Mouse (Mus musculus) c-Kit-positive CD71-positive TER-119-positive erythroid progenitor cells, embryonic 14.5 days (primary cell): ENCODE data around the gene Cntnap5b.
"Not testable (repeated sequence)": the region's sequence is repeated elsewhere in the genome, so short reads cannot be mapped to it uniquely, and the experiment has no call there.

Source experiments
- DNase-seq: peaks from one replicate; pipeline ENCODE4 v3.0.0-alpha.2; 2013; ENCODE audit warnings: low spot score

Cntnap5b gene

GRCm38 (mm10) chr1:99772614-99773013 is at the start of gene Cntnap5b:
Gene Cntnap5b (plus strand): TSS chr1:99772765.
- no peak for DNase-seq

GRCm38 (mm10) chr1:99759996-99760395 is 12.6 kb upstream of the Cntnap5b start:
- no peak for DNase-seq

- peak; percentile 6 for DNase-seq
These were observed 382 bp upstream of the Cntnap5b start for GRCm38 (mm10) chr1:99772183-99772582.

GRCm38 (mm10) chr1:99774144-99774543 is 1.6 kb downstream of the Cntnap5b start:
- DNase-seq = no peak

- no peak for DNase-seq
These were observed 41.0 kb downstream of the Cntnap5b start for GRCm38 (mm10) chr1:99813334-99814110.

- no peak for DNase-seq
These were observed 99.8 kb downstream of the Cntnap5b start for GRCm38 (mm10) chr1:99872344-99872743.

GRCm38 (mm10) chr1:99907774-99908173 is 135.2 kb downstream of the Cntnap5b start:
- DNase-seq = no peak

GRCm38 (mm10) chr1:99943515-99943914 is 170.9 kb downstream of the Cntnap5b start:
- DNase-seq = no peak

GRCm38 (mm10) chr1:99959428-99959987 is 186.9 kb downstream of the Cntnap5b start:
- DNase-seq = no peak

- no peak for DNase-seq
These were observed 194.9 kb downstream of the Cntnap5b start for GRCm38 (mm10) chr1:99967300-99968089.

- DNase-seq = no peak
These were observed 197.9 kb downstream of the Cntnap5b start for GRCm38 (mm10) chr1:99970184-99971086.

- DNase-seq = not testable (repeated sequence)
These were observed 228.7 kb downstream of the Cntnap5b start for GRCm38 (mm10) chr1:100001226-100001625.

GRCm38 (mm10) chr1:100006021-100006745 is 233.6 kb downstream of the Cntnap5b start:
- no peak for DNase-seq

- no peak for DNase-seq
These were observed 269.2 kb downstream of the Cntnap5b start for GRCm38 (mm10) chr1:100041808-100042207.

GRCm38 (mm10) chr1:100079812-100080211 is 307.2 kb downstream of the Cntnap5b start:
- DNase-seq = no peak

GRCm38 (mm10) chr1:100100516-100100915 is 328.0 kb downstream of the Cntnap5b start:
- DNase-seq = no peak

- no peak for DNase-seq
These were observed 328.5 kb downstream of the Cntnap5b start for GRCm38 (mm10) chr1:100101017-100101416.

GRCm38 (mm10) chr1:100104343-100104742 is 331.8 kb downstream of the Cntnap5b start:
- DNase-seq = no peak

- no peak for DNase-seq
These were observed 349.9 kb downstream of the Cntnap5b start for GRCm38 (mm10) chr1:100122410-100122935.

- no peak for DNase-seq
These were observed 391.2 kb downstream of the Cntnap5b start for GRCm38 (mm10) chr1:100163588-100164357.
